Comparison of ENCODE assay signal across 17 mouse cellular contexts in the genomic region with DNA sequence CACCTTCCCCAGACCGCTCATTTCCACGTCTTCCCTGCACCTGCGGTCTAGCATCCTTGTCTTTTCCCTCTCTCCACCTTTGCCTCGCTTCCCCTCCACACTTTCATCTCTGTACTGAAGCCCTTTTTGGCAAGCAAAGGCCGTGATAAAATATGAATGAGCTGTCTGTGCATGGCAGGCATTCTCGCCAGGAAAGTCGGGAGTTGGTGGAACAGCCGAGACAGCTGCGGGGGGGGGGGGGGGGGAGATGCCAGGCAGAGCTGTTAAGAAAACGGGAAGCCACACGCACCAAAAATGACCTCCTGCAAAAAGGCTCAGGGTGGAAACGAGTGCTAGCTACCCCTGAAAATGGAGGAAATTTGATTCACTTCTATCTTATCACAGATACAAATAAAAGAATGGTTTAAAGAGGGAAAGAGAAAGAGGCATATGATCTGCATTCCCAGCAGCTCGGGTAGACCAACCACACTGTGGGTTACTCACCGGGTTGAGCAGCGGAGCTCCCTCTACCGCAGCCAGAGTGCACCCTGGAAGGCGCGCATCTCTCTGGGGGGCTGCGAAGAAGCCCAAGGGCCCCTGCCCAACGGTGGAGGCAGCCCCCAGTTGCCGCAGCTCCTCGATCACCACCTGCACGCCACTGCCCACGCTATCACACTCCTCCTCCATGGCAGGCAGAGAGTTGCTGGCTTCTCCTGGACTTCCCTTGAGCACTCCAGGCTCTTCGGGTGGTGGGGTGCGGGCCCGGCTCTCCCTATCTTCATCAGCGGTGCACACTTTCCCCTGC. TPM values are rescaled to one million over a fixed set of nuclear protein-coding genes. Genes with fewer than 3 reads are reported as not detected.
A peak's percentile ranks its signal among the peaks of the same experiment; 100 is the strongest.
DNase-seq lines count a peak whose midpoint lies in the region; ATAC-seq and TF ChIP-seq lines count a peak whose summit lies in the region.
"Had no signal": no experiment of that assay in that cellular context is flagged by ENCODE, and none has a peak within 500 bp of the region (broad histone marks: within the 10 kb centered on the region; RNA-seq: fewer than 3 reads in every experiment).

No protein-coding gene starts in this region.

- H3K9me3 ChIP-seq in heart, embryonic 11.5 days (replicated peaks; ENCODE audit: control insufficient read depth, low read length), result no peaks in the 10 kb centered on the region
- H3K9me3 ChIP-seq in ES-Bruce4 (replicated peaks; ENCODE audit: control insufficient read depth, insufficient read depth, low read length, poor library complexity, severe bottlenecking), result no peaks in the 10 kb centered on the region
- H3K9me3 ChIP-seq in forebrain, embryonic 11.5 days (ENCODE audit: control insufficient read depth, low read length), result no peaks in the 10 kb centered on the region; the same call in 1 of the 2 replicates
- H3K9me3 ChIP-seq: kidney, embryonic 15.5 days; liver, embryonic 15.5 days; neural tube, embryonic 12.5 days had no signal

- H3K27ac ChIP-seq in heart, embryonic 11.5 days (ENCODE audit: low read depth, low read length), result peak overlapping the region; percentile 54
- no peak overlapping the region for H3K27ac ChIP-seq in ES-Bruce4 (ENCODE audit: insufficient read depth, low read length)
- no peak overlapping the region for H3K27ac ChIP-seq in forebrain, embryonic 11.5 days (ENCODE audit: low read depth, low read length)
- H3K27ac ChIP-seq: kidney, embryonic 15.5 days; liver, embryonic 15.5 days; neural tube, embryonic 12.5 days had no signal

- WGBS in heart, embryonic 11.5 days (ENCODE audit: insufficient replicate concordance), result 47% methylated on average over 28 of the region's 28 CpGs
- 71% methylated on average over 28 of the region's 28 CpGs for WGBS in forebrain, embryonic 11.5 days

- no peak for TF ChIP-seq EP300 in ES-Bruce4 (IDR thresholded peaks at IDR 0.05; ENCODE audit: insufficient read depth, low read depth, low read length)

- H3K9ac ChIP-seq in heart, embryonic 11.5 days (ENCODE audit: low read depth, low read length), result peak overlapping the region; percentile 28; the same call in 1 of the 2 replicates
- H3K9ac ChIP-seq in ES-Bruce4 (ENCODE audit: low read depth, poor library complexity, severe bottlenecking), result peak overlapping the region; percentile 60
- peak overlapping the region; percentile 8; the same call in 1 of the 2 replicates for H3K9ac ChIP-seq in forebrain, embryonic 11.5 days (ENCODE audit: low read length)
- H3K9ac ChIP-seq: kidney, embryonic 15.5 days; liver, embryonic 15.5 days; neural tube, embryonic 12.5 days had no signal

- no peaks in the 10 kb centered on the region; the same call in 1 of the 2 replicates for H3K36me3 ChIP-seq in heart, embryonic 11.5 days (ENCODE audit: control insufficient read depth, insufficient read depth, low read length)
- H3K36me3 ChIP-seq in ES-Bruce4 (ENCODE audit: control insufficient read depth, insufficient read depth, low read length, poor library complexity, severe bottlenecking), result no peaks in the 10 kb centered on the region
- no peaks in the 10 kb centered on the region for H3K36me3 ChIP-seq in forebrain, embryonic 11.5 days (ENCODE audit: control insufficient read depth, insufficient read depth, low read length)

- intact Hi-C loops in heart, postnatal 10 days (cut with DNase I), result no loop called here

- DNase-seq in heart, postnatal 10 days, result no peak
- DNase-seq in left cerebral cortex, adult 18-20 months (ENCODE audit: low spot score in 2 of 2), result peak; percentile 48 to 65
- no peak for DNase-seq in left cerebral cortex, adult 11 months (ENCODE audit: low spot score)
- DNase-seq in forebrain, embryonic 11.5 days (ENCODE audit: low spot score), result peak; percentile 48
- DNase-seq in urinary bladder, postnatal 10 days (ENCODE audit: low spot score), result no peak
- DNase-seq in urinary bladder, postnatal 14 days (ENCODE audit: low spot score), result no peak
- DNase-seq: adrenal gland, postnatal 10 days; cerebellum, adult 11 months; layer of hippocampus, postnatal 36 days; thymus, adult 2 months had no signal

- peaks cover 18% of the 10 kb centered on the region for H3K4me1 ChIP-seq in heart, embryonic 11.5 days (ENCODE audit: control insufficient read depth, insufficient read depth, low read length)
- H3K4me1 ChIP-seq in ES-Bruce4 (ENCODE audit: control insufficient read depth, insufficient read depth, low read length), result peaks cover 6% of the 10 kb centered on the region
- H3K4me1 ChIP-seq in forebrain, embryonic 11.5 days (replicated peaks; ENCODE audit: control insufficient read depth, insufficient read depth, low read length), result no peaks in the 10 kb centered on the region

- TF ChIP-seq POLR2A in ES-Bruce4 (IDR thresholded peaks at IDR 0.05; ENCODE audit: insufficient read depth, low read length), result no peak

- TF ChIP-seq CTCF in ES-Bruce4 (IDR thresholded peaks at IDR 0.05; ENCODE audit: low read depth, low read length), result no peak

- H3K4me3 ChIP-seq in heart, embryonic 11.5 days (ENCODE audit: low read depth, low read length), result peak overlapping the region; percentile 25
- peak overlapping the region; percentile 44 for H3K4me3 ChIP-seq in ES-Bruce4 (ENCODE audit: low read depth, low read length)
- no peak overlapping the region for H3K4me3 ChIP-seq in forebrain, embryonic 11.5 days (ENCODE audit: low read depth, low read length)
- H3K4me3 ChIP-seq: kidney, embryonic 15.5 days; liver, embryonic 15.5 days; neural tube, embryonic 12.5 days had no signal

- H3K4me2 ChIP-seq in heart, embryonic 11.5 days, result peak overlapping the region; percentile 62
- H3K4me2 ChIP-seq in forebrain, embryonic 11.5 days (ENCODE audit: low read depth, low read length, severe bottlenecking), result no peak overlapping the region
- H3K4me2 ChIP-seq: kidney, embryonic 15.5 days; liver, embryonic 15.5 days; neural tube, embryonic 12.5 days had no signal

- no peak for ATAC-seq in heart, embryonic 11.5 days (replicated peaks; ENCODE audit: insufficient number of reproducible peaks, low FRiP score, low TSS enrichment)
- ATAC-seq in forebrain, embryonic 11.5 days (replicated peaks; ENCODE audit: low FRiP score), result no peak
- ATAC-seq: Patski had no signal

- H3K27me3 ChIP-seq in heart, embryonic 11.5 days (ENCODE audit: control insufficient read depth, insufficient read depth, low read length), result no peaks in the 10 kb centered on the region
- H3K27me3 ChIP-seq in ES-Bruce4 (ENCODE audit: control insufficient read depth, insufficient read depth, low read length, poor library complexity, severe bottlenecking), result no peaks in the 10 kb centered on the region
- H3K27me3 ChIP-seq in forebrain, embryonic 11.5 days (ENCODE audit: control insufficient read depth, insufficient read depth, low read length), result no peaks in the 10 kb centered on the region
- H3K27me3 ChIP-seq: kidney, embryonic 15.5 days; liver, embryonic 15.5 days; neural tube, embryonic 12.5 days; Patski had no signal

RNA-seq across cellular contexts. Expression of gene 4931414P19Rik, which starts 11.0 kb away (rescaled TPM):
- 4.4 and 4.5 TPM in 2 replicates for polyA plus RNA-seq in heart, embryonic 11.5 days (2014; fragmentation: Nextera tagmentation; extraction: Ambion mirVana)
- total RNA-seq in heart, postnatal 10 days (2021), result 1 to 10 TPM; 4.2 to 4.9 TPM
- 1 to 10 TPM; 8.3 to 9.3 TPM for total RNA-seq in left cerebral cortex, adult 18-20 months (2021)
- polyA plus RNA-seq in ES-Bruce4 (2011; ENCODE audit: insufficient read depth, insufficient read length, low read depth, missing spikeins), result 8.4 and 9.2 TPM in 2 replicates
- 9.6 and 9.9 TPM in 2 replicates for polyA plus RNA-seq in forebrain, embryonic 11.5 days (2014; fragmentation: Nextera tagmentation; extraction: Ambion mirVana)

RNA-seq across cellular contexts. Expression of gene Ajuba, which starts 17.5 kb away (rescaled TPM):
- 23.4 and 30.7 TPM in 2 replicates for polyA plus RNA-seq in heart, embryonic 11.5 days (2014; fragmentation: Nextera tagmentation; extraction: Ambion mirVana)
- 10 to 100 TPM; 14.5 to 16.0 TPM for total RNA-seq in heart, postnatal 10 days (2021)
- 1 to 10 TPM; 1.7 to 1.9 TPM for total RNA-seq in left cerebral cortex, adult 18-20 months (2021)
- polyA plus RNA-seq in ES-Bruce4 (2011; ENCODE audit: insufficient read depth, insufficient read length, low read depth, missing spikeins), result 112 TPM in 2 replicates
- polyA plus RNA-seq in forebrain, embryonic 11.5 days (2014; fragmentation: Nextera tagmentation; extraction: Ambion mirVana), result 51.6 and 59.7 TPM in 2 replicates

RNA-seq across cellular contexts. Expression of gene Psmb5, which starts 23.0 kb away (rescaled TPM):
- polyA plus RNA-seq in heart, embryonic 11.5 days (2014; fragmentation: Nextera tagmentation; extraction: Ambion mirVana), result 364 and 386 TPM in 2 replicates
- 100 to 1,000 TPM; 206 to 207 TPM for total RNA-seq in heart, postnatal 10 days (2021)
- total RNA-seq in left cerebral cortex, adult 18-20 months (2021), result 100 to 1,000 TPM; 176 to 178 TPM
- polyA plus RNA-seq in ES-Bruce4 (2011; ENCODE audit: insufficient read depth, insufficient read length, low read depth, missing spikeins), result 206 and 225 TPM in 2 replicates
- polyA plus RNA-seq in forebrain, embryonic 11.5 days (2014; fragmentation: Nextera tagmentation; extraction: Ambion mirVana), result 414 and 455 TPM in 2 replicates

RNA-seq across cellular contexts. Expression of gene Psmb11, which starts 26.4 kb away (rescaled TPM):
- not detected in 2 replicates for polyA plus RNA-seq in heart, embryonic 11.5 days (2014; fragmentation: Nextera tagmentation; extraction: Ambion mirVana)
- total RNA-seq in heart, postnatal 10 days (2021), result not detected
- total RNA-seq in left cerebral cortex, adult 18-20 months (2021), result under 1 TPM in 1 of 2 experiments, not detected in 1; 0.16 TPM
- 0.21 and 0.64 TPM in 2 replicates for polyA plus RNA-seq in ES-Bruce4 (2011; ENCODE audit: insufficient read depth, insufficient read length, low read depth, missing spikeins)
- polyA plus RNA-seq in forebrain, embryonic 11.5 days (2014; fragmentation: Nextera tagmentation; extraction: Ambion mirVana), result 0.05 TPM in 1 of 2 replicates, not detected in the other
- total RNA-seq: adrenal gland, postnatal 10 days; megakaryocyte-erythroid progenitor cell, adult 5-6 weeks had no signal
- polyA plus RNA-seq: kidney, embryonic 15.5 days; liver, embryonic 15.5 days; neural tube, embryonic 12.5 days had no signal

RNA-seq across cellular contexts. Expression of gene Haus4, which starts 40.4 kb away (rescaled TPM):
- 40.1 and 42.8 TPM in 2 replicates for polyA plus RNA-seq in heart, embryonic 11.5 days (2014; fragmentation: Nextera tagmentation; extraction: Ambion mirVana)
- total RNA-seq in heart, postnatal 10 days (2021), result 10 to 100 TPM; 15.0 to 15.8 TPM
- total RNA-seq in left cerebral cortex, adult 18-20 months (2021), result 1 to 10 TPM; 1.5 to 2.0 TPM
- polyA plus RNA-seq in ES-Bruce4 (2011; ENCODE audit: insufficient read depth, insufficient read length, low read depth, missing spikeins), result 68.6 and 72.3 TPM in 2 replicates
- polyA plus RNA-seq in forebrain, embryonic 11.5 days (2014; fragmentation: Nextera tagmentation; extraction: Ambion mirVana), result 50.6 and 55.5 TPM in 2 replicates

Comparison
In these comparisons a context has a peak if more than half of its experiments do, and no peak if none do; other contexts are left out.
1. DNase-seq: peak in left cerebral cortex, adult 18-20 months (2 of 2) and forebrain, embryonic 11.5 days (single experiment); none in heart, postnatal 10 days (0 of 2), left cerebral cortex, adult 11 months (single experiment), urinary bladder, postnatal 10 days (single experiment) and urinary bladder, postnatal 14 days (single experiment).
2. H3K9ac ChIP-seq: peak in every context shown above with its lines; median percentile 60 in ES-Bruce4; 28 in heart, embryonic 11.5 days; 8 in forebrain, embryonic 11.5 days.